In genomic region chr9:101861596-101862471, GRCm38 (mm10) we compare ENCODE assay signal across 15 mouse cellular contexts. TPM values are rescaled to one million over a fixed set of nuclear protein-coding genes. Genes with fewer than 3 reads are reported as not detected.
A peak's percentile ranks its signal among the peaks of the same experiment; 100 is the strongest.
DNase-seq lines count a peak whose midpoint lies in the region; ATAC-seq and TF ChIP-seq lines count a peak whose summit lies in the region.
"Had no signal": no experiment of that assay in that cellular context is flagged by ENCODE, and none has a peak within 500 bp of the region (broad histone marks: within the 10 kb centered on the region; RNA-seq: fewer than 3 reads in every experiment).

Gene 9630041A04Rik, plus strand, starts transcription at chr9:101861841.

- no peak within 1 kb of the TSS for H3K4me3 ChIP-seq in lung, embryonic 16.5 days (ENCODE audit: low read length)
- H3K4me3 ChIP-seq in hindbrain, postnatal 0 days (ENCODE audit: low read length): peak within 1 kb of the TSS; percentile 1; the same call in 1 of the 2 replicates
- no peak within 1 kb of the TSS for H3K4me3 ChIP-seq in stomach, postnatal 0 days (ENCODE audit: low read depth, low read length)
- H3K4me3 ChIP-seq: myocyte had no signal

- WGBS in lung, embryonic 16.5 days: 66% methylated on average over 15 of the region's 15 CpGs
- 60% methylated on average over 15 of the region's 15 CpGs for WGBS in hindbrain, postnatal 0 days
- 67% methylated on average over 15 of the region's 15 CpGs for WGBS in stomach, postnatal 0 days

- no peaks in the 10 kb centered on the region for H3K36me3 ChIP-seq in lung, embryonic 16.5 days (ENCODE audit: control insufficient read depth, insufficient read depth, low read length)
- H3K36me3 ChIP-seq in hindbrain, postnatal 0 days (ENCODE audit: insufficient read depth, low read length): no peaks in the 10 kb centered on the region
- no peaks in the 10 kb centered on the region for H3K36me3 ChIP-seq in stomach, postnatal 0 days (ENCODE audit: control insufficient read depth, insufficient read depth, low read length)

- peaks cover 7% of the 10 kb centered on the region for H3K4me1 ChIP-seq in lung, embryonic 16.5 days (replicated peaks; ENCODE audit: control insufficient read depth, insufficient read depth, low read length)
- H3K4me1 ChIP-seq in hindbrain, postnatal 0 days (ENCODE audit: insufficient read depth, low read length): peaks cover 11% of the 10 kb centered on the region; the same call in 1 of the 2 replicates
- no peaks in the 10 kb centered on the region for H3K4me1 ChIP-seq in stomach, postnatal 0 days (replicated peaks; ENCODE audit: control insufficient read depth, insufficient read depth)

- peak; percentile 76 for DNase-seq in heart, adult 11 months
- no peak for DNase-seq in heart, postnatal 14 days
- no peak for DNase-seq in lung, postnatal 36 days
- no peak for DNase-seq in hindbrain, postnatal 0 days (ENCODE audit: low spot score)
- no peak for DNase-seq in stomach, postnatal 0 days (ENCODE audit: low spot score)
- DNase-seq in adrenal gland, adult (ENCODE audit: inconsistent age in 2 of 2, low spot score in 1 of 2): no peak
- no peak for DNase-seq in left cerebral cortex, adult 11 months (ENCODE audit: low spot score)

- ATAC-seq in lung, embryonic 16.5 days (ENCODE audit: low read depth): no peak
- peak; percentile 25; the same call in 1 of the 2 replicates for ATAC-seq in hindbrain, postnatal 0 days
- ATAC-seq in stomach, postnatal 0 days (ENCODE audit: low FRiP score, low TSS enrichment): no peak
- ATAC-seq: CD4-positive, CD25-positive, alpha-beta regulatory T cell, adult 4 months had no signal

- no peak for TF ChIP-seq CTCF in hindbrain, postnatal 0 days (IDR thresholded peaks at IDR 0.05; ENCODE audit: low read depth)
- TF ChIP-seq CTCF in stomach, postnatal 0 days (IDR thresholded peaks at IDR 0.05; ENCODE audit: low read depth): no peak

- no peak for TF ChIP-seq EP300 in stomach, postnatal 0 days (optimal IDR thresholded peaks at IDR 0.05)

- no peak within 1 kb of the TSS for H3K9ac ChIP-seq in lung, embryonic 16.5 days (ENCODE audit: low read length)
- H3K9ac ChIP-seq in hindbrain, postnatal 0 days (replicated peaks; ENCODE audit: low read length): peak within 1 kb of the TSS; percentile 28
- H3K9ac ChIP-seq in stomach, postnatal 0 days (ENCODE audit: low read length): no peak within 1 kb of the TSS
- H3K9ac ChIP-seq: liver, embryonic 14.5 days had no signal

- H3K27ac ChIP-seq in lung, embryonic 16.5 days (ENCODE audit: low read length): peak within 1 kb of the TSS; percentile 84
- peak within 1 kb of the TSS; percentile 81 for H3K27ac ChIP-seq in hindbrain, postnatal 0 days
- H3K27ac ChIP-seq in stomach, postnatal 0 days (replicated peaks): peak within 1 kb of the TSS; percentile 35; the same call in 1 of the 2 replicates
- H3K27ac ChIP-seq: liver, embryonic 14.5 days had no signal

- H3K9me3 ChIP-seq in lung, embryonic 16.5 days (ENCODE audit: control insufficient read depth, low read length): no peaks in the 10 kb centered on the region
- H3K9me3 ChIP-seq in hindbrain, postnatal 0 days (ENCODE audit: low read length): no peaks in the 10 kb centered on the region
- no peaks in the 10 kb centered on the region for H3K9me3 ChIP-seq in stomach, postnatal 0 days (ENCODE audit: control insufficient read depth, low read length)

- intact Hi-C loops in heart, postnatal 14 days (cut with DNase I): no loop called here

- H3K4me2 ChIP-seq in lung, embryonic 16.5 days (ENCODE audit: low read depth, low read length): peak within 1 kb of the TSS; percentile 37
- peak within 1 kb of the TSS; percentile 42 for H3K4me2 ChIP-seq in hindbrain, postnatal 0 days (ENCODE audit: low read depth, low read length)
- H3K4me2 ChIP-seq in stomach, postnatal 0 days (replicated peaks; ENCODE audit: low read depth): no peak within 1 kb of the TSS

- no peaks in the 10 kb centered on the region for H3K27me3 ChIP-seq in lung, embryonic 16.5 days (ENCODE audit: control insufficient read depth, insufficient read depth, low read depth, low read length)
- H3K27me3 ChIP-seq in hindbrain, postnatal 0 days (ENCODE audit: insufficient read depth, low read length): no peaks in the 10 kb centered on the region
- no peaks in the 10 kb centered on the region for H3K27me3 ChIP-seq in stomach, postnatal 0 days (ENCODE audit: control insufficient read depth, insufficient read depth, low read length)

RNA-seq across cellular contexts. Expression of gene 9630041A04Rik, which starts in this region (rescaled TPM):
- not detected for total RNA-seq in heart, postnatal 14 days (2021)
- not detected in 2 replicates for polyA plus RNA-seq in lung, embryonic 16.5 days (2015; fragmentation: Nextera tagmentation; extraction: Ambion mirVana)
- not detected in 2 replicates for total RNA-seq in hindbrain, postnatal 0 days (2014; rRNA removed)
- polyA plus RNA-seq in hindbrain, postnatal 0 days (2015; fragmentation: Nextera tagmentation; extraction: Ambion mirVana): 0.24 and 0.52 TPM in 2 replicates
- polyA plus RNA-seq in stomach, postnatal 0 days (2015; fragmentation: Nextera tagmentation; extraction: Ambion mirVana): not detected in 2 replicates
- total RNA-seq: granulocyte monocyte progenitor cell, adult 5-6 weeks had no signal
- polyA plus RNA-seq: CD4-positive, CD25-positive, alpha-beta regulatory T cell, adult 4 months; large intestine, adult 2 months; liver, embryonic 14.5 days; myocyte; small intestine, adult 2 months; thymus, postnatal 0 days had no signal

Comparison
In these comparisons a context has a peak if more than half of its experiments do, and no peak if none do; other contexts are left out.
1. Peak in ATAC-seq, H3K4me3 ChIP-seq, H3K27ac ChIP-seq, H3K9ac ChIP-seq and H3K4me2 ChIP-seq in hindbrain, postnatal 0 days; RNA of the gene not detected or under 1 TPM.